Mouse (Mus musculus) testis, postnatal 10 days (tissue): ENCODE measurements around the gene Ethe1.

Experiments used
- DNase-seq: peaks from one replicate; pipeline ENCODE4 v3.0.0; 2021; ENCODE audit warnings: low spot score

The Ethe1 gene

DNA sequence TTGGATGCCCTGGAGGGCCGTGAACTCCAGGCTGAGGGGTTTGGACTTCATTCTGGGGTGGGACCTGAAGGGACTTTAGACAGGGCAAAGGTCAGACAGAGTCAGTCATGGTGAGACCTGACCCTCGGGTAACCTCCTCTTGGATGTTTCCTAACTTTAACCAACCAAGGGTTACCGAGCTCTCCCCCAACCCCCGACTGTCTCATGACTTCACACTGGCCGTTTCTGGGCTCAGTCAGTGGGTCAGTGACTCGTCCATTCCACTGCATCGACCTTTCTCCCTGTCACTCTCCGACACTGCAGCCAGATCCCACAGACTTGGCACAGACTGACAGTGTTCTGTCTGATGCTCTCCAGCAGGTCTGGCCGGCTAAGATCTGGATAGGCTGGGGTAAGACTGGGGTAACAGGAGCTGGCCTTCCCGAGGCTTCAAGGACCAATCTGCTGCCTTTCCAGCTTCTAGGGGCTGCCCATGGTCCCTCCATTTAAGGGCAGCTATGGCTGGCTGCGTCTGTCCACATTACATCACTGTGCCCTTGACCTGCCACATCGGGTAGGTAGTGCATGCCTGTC, 13.0 kb upstream of the Ethe1 start:
- DNase-seq = no peak

DNA sequence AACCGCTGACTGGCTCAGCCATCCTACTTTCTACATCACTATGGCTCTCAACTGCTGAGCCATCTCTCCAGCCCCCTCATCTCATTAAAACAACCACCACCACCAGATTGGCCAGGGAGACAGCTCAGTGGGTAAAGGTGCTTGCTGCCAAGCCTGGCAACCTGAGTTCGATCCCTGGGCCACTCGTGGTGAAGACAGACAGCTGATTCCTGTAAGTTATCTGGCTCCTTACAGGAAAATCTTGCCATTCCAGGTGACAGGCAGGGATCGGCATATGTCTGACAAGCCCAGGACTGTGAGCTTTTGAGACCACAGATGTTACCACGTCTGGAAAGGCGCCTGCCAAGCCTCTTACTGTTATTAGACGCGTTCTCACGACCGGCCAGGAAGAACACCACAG, 9.5 kb upstream of the Ethe1 start:
- no peak for DNase-seq

GRCm38 (mm10) chr7:24584876-24585275, 2.5 kb upstream of the Ethe1 start:
- no peak for DNase-seq

GRCm38 (mm10) chr7:24585995-24586394, 1.3 kb upstream of the Ethe1 start:
- no peak for DNase-seq

GRCm38 (mm10) chr7:24586828-24587227, 515 bp upstream of the Ethe1 start:
- no peak for DNase-seq

GRCm38 (mm10) chr7:24588336-24588735, 993 bp downstream of the Ethe1 start:
- DNase-seq = no peak

- DNase-seq = no peak
These were observed 4.4 kb downstream of the Ethe1 start for GRCm38 (mm10) chr7:24591735-24592134.

- DNase-seq = no peak
These were observed 4.8 kb downstream of the Ethe1 start for GRCm38 (mm10) chr7:24592163-24592562.

DNA sequence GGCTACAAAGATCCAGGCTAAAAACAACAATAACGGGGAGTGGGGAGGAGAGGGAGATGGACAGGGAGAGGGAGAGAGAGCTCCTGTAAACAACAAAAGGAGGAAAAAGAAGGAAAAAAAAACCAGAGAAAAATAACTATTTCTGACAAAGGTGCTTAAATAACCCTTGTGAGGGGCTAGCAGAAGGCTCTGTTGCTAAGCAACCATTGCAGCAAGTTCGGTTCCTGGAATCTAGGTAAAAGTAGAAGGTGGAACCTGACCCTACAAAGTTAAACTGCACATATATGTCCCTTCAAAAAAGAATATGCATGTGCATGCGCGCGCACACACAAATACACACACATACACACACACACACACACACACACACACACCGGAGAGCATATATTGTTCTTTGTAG, 5.4 kb downstream of the Ethe1 start:
- DNase-seq = no peak

GRCm38 (mm10) chr7:24593621-24594308, 6.4 kb downstream of the Ethe1 start:
- peak; percentile 71 for DNase-seq

- no peak for DNase-seq
These were observed 7.0 kb downstream of the Ethe1 start for GRCm38 (mm10) chr7:24594309-24594803.

GRCm38 (mm10) chr7:24595464-24595863, 8.1 kb downstream of the Ethe1 start:
- no peak for DNase-seq

DNA sequence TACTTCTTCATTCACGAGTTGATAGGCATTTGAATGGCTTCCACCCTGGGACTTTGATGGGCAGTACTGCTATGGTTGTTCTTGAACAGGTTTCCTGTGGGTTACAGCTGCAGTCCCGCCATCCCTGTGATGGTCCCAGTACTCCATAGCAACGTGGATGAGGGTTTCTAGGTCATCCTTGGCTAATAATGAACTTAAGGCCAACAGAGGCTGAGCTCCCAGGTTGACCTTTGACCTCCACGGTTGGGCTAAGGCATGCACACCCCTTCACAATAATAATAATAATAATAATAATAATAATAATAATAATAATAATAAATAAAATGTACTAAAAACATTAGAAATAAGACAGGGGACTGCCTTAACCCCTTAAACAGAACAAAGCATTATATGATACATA, 10.8 kb downstream of the Ethe1 start:
- DNase-seq = no peak

- no peak for DNase-seq
These were observed 12.1 kb downstream of the Ethe1 start for GRCm38 (mm10) chr7:24599211-24600067.

DNA sequence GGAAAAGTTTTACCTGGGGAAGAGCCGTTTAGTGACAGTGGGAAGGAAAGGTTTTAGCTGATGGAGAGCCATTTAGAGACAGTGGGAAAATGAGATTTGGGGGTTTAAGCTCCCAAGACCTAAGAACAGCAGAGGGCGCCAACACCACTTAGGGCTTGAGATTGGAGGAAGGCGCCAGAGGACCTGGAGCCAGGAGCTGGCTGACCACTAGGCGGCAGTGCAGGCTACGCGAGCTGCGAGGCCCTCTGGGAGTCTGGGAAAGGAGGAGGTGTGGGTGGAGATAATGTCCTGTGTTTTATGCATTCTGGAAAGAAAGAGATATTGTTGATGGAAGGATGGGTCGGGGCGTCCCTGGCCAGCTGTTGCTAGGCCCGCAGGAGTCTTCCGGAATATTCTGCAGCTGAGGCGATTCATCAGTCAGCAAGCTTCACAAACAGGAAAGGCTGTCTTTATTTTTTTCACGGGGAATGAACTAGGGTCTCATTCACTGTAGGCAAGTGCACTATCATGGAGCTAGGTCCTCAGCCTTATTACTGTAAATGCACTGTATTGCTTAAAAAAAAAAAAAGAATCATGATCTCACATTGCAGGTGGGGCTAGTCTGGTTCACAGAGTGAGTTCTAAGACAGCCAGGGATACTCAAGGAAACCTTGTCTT, 13.7 kb downstream of the Ethe1 start:
- DNase-seq = peak; percentile 99

DNA sequence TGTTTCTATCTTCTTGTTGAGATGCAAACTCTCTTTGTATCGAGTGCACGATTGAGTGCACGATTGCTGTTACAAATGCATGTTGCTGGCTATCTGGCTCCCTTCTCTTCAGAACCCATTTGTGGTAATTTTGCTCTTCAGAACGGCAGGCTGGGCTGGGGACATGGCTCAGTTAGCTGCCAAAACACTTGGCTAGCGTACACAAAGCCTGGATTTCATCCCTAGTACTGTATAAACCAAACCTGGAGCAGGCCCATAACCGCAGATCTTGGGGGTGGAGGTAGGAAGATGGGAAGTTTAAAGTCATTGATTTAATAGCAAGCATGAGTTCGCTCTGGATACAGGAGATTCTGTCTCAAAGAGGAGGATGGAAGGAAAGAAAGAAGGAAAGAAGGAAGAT, 18.2 kb downstream of the Ethe1 start:
- DNase-seq = no peak

- DNase-seq = no peak
These were observed 18.7 kb downstream of the Ethe1 start for GRCm38 (mm10) chr7:24606046-24606445.

GRCm38 (mm10) chr7:24608017-24608416, 20.7 kb downstream of the Ethe1 start:
- peak; percentile 65 for DNase-seq

- DNase-seq = no peak
These were observed 21.2 kb downstream of the Ethe1 start for GRCm38 (mm10) chr7:24608561-24608960.

- no peak for DNase-seq
These were observed 23.0 kb downstream of the Ethe1 start, which contains the start of gene Phldb3 for GRCm38 (mm10) chr7:24610144-24610878. TSS of gene Phldb3 (plus strand) at chr7:24610763.

DNA sequence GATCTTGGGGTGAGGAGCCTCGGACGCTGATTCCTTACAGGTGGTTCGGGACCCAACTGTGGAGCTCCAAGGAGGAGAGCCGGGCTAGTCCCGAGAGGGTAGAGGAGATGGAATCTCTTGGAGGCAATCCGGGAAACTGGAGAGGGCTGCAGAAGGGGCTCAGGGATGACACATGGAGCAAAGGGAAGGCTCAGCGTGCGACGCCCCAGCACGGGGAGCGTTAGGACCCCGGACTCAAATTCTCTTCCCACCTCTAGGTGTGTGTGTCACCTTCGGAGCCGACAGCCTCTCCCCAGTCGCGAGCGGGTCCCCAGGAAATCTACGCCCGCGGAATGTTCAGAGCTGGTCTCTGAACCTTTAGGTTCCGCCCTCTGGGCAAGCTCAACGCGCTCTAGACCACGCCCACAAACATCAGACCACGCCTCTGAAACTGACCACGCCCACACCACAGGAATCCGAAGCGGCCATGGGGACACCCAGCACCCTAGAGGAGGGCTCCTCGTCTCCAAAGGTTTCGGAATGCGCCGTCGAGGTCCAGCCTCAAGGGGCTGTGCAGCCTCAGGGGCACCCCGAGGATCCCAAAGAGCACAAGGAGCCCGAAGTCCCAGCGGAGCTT, 23.6 kb downstream of the Ethe1 start:
- peak; percentile 94 for DNase-seq
